Mouse (Mus musculus): ENCODE measurements around the gene C1rl.
"Not testable (repeated sequence)": the region's sequence is repeated elsewhere in the genome, so short reads cannot be mapped to it uniquely, and the experiment has no call there.

The C1rl gene

GRCm38 (mm10) chr6:124492842-124493561 is at the start of gene C1rl:
C1rl (plus strand) TSS chr6:124493113.
- peak; percentile 81 to 85 for DNase-seq (ENCODE audit: low spot score in 2 of 2)

- no peak for DNase-seq (ENCODE audit: low spot score in 2 of 2)
These were observed 49.6 kb upstream of the C1rl start for GRCm38 (mm10) chr6:124443338-124443737.

GRCm38 (mm10) chr6:124446024-124446423 is 46.9 kb upstream of the C1rl start:
- no peak for DNase-seq (ENCODE audit: low spot score in 2 of 2)

DNA sequence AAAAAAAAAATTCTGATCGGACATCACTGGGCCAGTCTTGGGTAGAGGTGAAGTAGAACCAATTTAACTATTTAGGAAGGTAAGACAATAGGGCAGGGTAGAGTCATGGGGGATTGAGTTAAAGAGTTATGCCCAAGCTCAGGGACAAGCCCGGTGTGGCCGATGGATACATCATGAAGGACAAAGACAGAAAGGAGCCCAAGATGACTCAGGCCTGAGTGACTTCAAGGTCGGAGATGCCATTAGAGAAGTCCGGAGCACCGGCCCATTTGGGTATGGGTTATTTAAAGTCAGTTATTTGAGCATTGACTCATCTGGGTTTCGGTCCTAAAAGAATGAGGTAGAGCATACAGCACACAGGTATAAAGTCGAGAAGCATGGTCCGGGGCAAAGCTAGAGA is 46.5 kb upstream of the C1rl start:
- no peak for DNase-seq (ENCODE audit: low spot score in 2 of 2)

DNA sequence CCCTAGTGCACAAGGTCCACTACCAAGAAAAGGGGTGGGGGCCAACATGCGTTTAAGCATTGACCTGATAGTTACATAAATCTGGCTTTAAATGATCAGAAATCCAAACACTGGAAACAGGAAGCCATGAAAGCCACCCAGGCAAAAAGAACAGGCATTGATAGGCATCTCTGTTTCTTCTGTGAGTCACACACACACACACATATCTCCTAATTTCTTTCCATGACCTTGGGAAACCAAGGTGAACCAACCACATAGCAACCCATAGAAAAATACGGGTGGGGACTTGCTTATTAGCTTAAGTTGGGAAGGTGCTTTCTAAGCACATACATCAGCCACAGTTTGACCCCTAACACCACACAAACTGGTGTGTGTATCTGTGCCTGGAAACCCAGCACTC is 45.6 kb upstream of the C1rl start:
- no peak for DNase-seq (ENCODE audit: low spot score in 2 of 2)

GRCm38 (mm10) chr6:124448186-124448852 is 44.6 kb upstream of the C1rl start:
- DNase-seq (ENCODE audit: low spot score in 2 of 2) = no peak

DNA sequence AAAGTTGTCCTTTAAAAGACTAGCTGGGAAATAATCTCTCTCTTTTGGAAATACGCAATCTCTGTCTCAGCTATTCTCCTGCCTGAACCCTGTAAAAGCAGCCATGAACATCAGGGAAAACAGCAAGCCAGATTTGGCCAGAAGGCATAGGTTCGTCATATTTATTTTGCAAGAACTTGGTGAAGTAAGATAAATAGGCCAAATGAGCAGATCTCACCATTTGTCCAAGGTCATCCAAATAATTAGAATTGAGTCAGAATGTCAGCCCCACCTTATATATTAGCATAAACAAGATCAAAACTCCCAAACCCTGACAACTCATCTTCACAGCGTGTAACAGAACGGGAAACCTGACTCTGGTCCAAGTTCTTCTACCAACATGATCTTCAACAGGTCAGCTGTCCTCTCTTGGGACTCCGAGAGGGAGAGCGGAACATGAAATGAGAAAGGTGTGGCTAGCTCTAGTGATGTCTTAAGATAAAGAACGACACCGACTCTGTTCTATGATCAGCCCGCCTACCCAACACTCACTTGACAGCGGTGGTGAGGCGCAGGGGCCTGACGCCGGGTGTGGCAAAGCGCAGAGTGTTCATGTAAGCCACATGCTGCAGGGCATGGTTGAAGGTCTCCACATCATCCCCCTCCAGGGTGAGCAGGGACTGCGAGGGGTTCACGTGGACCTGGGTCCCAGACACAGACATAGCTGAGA is 43.8 kb upstream of the C1rl start:
- DNase-seq (ENCODE audit: low spot score in 2 of 2) = no peak

DNA sequence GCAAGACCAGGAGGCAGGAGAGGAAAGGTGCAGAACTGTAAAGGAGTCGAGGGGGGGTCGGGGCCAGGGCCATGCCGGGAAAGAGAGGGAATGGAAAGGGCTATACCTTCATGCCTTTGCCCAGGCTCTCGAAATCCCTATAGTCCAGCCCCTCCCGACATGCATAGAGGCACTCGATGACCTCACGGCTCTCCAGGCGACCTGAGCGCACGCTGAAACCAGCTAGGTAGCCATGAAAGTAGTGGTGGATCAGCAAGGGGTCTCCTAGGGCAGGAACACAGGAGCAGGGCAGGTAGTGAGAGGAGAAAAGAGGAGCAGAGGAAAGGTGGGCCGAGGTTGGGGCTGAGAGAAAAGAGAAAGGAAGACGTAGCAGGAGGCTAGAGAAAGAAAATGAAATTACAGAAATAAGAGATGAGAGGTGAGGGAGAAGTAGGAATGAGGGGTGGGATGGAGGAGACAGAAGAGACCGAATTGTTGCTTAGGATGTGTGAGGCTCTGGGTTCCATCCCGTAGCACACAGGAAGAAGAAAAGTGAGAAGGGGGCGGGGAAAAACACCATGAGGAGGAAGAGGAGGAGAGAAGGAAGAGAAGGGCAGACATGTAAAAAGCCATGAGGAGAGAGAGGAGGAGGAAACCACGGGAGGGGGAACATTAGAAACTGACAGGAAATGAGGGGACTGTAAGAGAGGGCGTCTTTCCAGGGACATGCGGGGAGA is 43.1 kb upstream of the C1rl start:
- DNase-seq (ENCODE audit: low spot score in 2 of 2) = no peak

- no peak for DNase-seq (ENCODE audit: low spot score in 2 of 2)
These were observed 40.9 kb upstream of the C1rl start for GRCm38 (mm10) chr6:124451995-124452394.

DNA sequence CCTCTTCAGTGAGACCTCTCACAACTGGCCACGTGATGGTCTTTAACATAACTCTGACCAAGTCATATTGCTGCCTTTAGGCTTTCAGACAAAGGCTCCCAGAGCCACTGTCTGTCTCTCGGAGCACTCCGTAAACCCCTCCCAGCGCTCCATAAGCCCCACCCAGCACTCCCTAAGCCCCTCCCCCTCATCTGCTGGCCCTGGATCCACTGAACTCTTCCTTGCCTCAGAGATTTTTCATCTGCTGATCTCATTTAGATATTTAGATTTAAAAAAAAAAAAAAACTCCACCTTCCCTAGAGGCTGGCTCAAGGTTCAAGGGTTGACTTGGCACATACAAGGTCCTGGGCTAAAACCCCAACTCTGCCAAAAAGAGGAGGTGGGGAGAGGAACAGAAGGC is 39.2 kb upstream of the C1rl start:
- DNase-seq (ENCODE audit: low spot score in 2 of 2) = no peak

- DNase-seq (ENCODE audit: low spot score in 2 of 2) = no peak
These were observed 36.7 kb upstream of the C1rl start for GRCm38 (mm10) chr6:124456243-124456642.

GRCm38 (mm10) chr6:124457827-124458226 is 35.1 kb upstream of the C1rl start:
- DNase-seq (ENCODE audit: low spot score in 2 of 2) = no peak

DNA sequence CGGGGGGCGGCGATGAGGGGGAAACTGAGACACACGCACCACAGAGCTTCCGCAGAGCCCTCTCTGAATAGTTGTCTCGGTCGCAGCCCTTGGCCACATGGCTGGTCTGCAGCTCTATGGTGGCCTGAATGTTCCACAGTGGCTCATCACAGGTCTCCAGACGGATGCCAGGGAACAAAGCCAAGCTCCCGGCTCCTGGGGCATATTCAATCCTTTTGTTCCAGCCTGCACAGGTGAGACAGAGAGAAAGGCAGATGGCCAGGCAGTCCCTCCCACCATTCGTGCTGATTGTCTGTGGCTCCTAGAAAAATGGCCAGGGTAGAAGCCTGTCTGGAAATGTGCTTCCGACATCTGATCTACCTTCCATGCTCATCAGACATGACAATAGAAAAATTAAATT is 34.4 kb upstream of the C1rl start:
- DNase-seq (ENCODE audit: low spot score in 2 of 2) = no peak

DNA sequence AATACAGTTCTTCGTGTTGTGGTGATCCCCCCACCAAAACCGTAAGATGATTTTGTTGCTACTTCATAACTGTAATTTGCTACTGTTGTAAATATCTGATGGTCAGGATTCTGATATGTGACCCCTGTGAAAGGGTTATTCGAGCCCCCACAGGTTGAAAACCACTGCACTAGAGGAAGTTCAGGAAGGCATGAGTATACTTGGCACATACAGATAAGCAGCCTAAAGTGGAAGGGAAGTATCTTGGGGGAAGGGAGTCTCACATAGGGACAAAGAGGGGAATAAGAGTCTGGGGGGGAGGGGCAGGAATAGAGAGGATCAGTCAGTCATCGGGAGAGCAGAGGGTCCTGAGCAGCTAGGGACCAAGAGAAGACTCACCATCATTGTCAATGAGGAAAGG is 33.5 kb upstream of the C1rl start:
- no peak for DNase-seq (ENCODE audit: low spot score in 2 of 2)

- peak; percentile 29 to 39 for DNase-seq (ENCODE audit: low spot score in 2 of 2)
These were observed 29.0 kb upstream of the C1rl start for GRCm38 (mm10) chr6:124463881-124464291.

DNA sequence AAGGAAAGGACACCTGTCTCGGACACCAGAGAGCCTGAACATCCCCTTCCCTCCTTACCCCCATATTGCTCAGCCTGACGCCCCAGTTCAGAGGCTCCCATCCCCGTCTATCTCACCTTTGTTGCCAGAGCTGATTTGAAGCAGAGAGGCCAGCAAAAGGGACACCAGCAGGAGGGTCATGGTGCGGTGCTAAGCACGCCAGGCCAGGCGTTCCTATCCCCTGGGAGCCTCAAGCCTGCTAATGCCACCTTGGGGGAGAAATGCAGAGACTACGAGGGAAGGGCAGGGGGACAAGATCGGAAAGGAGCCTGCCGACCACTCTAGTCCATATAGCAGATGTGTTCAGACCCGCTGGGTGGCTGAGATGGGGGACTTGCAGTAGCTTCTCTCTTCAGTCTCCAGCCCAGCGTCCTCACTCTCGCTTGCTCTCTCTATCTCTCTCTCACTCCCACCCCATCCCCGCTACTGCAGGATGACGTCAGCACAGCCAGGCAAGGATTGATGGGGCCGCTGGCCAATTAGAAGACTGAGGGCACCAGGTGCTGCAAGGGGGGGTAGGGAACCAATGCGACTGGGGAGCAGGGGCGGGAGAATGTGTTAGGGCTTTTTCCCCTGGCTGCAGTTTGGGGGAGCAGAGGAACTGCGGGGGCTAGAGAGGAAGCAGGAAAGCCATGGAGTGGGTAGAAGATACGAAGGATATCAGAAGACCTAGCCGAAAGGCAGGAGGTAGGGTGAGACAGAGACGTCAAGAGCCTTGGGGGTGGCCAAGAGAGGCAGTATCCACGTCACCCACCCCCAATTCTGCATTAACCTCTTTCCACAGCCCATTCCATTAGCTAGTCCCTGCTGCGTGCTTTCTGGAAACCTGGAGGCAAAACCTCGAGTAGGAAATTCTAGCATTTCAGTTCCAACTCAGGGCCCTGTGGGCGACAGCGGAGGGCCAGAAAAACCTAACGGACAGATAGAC is 28.3 kb upstream of the C1rl start, which contains the start of gene Clstn3:
TSS of gene Clstn3 (minus strand) at position 490 of the 967 bp plus-strand sequence.
- peak; percentile 92 to 95 for DNase-seq (ENCODE audit: low spot score in 2 of 2)

- DNase-seq (ENCODE audit: low spot score in 2 of 2) = peak in 1 of 2 experiments; percentile 16
These were observed 27.6 kb upstream of the C1rl start for GRCm38 (mm10) chr6:124465299-124465698.

DNA sequence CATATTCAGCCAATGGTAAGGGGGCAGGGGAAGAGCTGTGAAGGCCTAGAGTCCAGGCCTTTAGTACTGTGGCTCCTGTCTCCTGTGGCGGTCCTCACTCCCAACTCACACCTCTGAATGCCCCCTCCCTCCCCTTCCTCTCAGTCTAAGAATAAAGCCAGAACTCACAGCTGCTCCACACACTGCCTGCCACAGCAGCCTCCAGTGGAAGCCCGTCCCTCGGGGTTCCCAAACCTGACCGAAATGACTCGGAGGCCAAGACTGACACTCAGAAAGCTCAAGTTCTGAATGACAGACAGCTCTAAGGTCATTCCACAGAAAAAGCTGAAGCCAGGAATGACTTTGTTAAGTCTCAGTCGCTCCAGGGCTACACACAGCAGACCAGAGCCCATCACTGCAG is 27.2 kb upstream of the C1rl start:
- DNase-seq (ENCODE audit: low spot score in 2 of 2) = no peak

GRCm38 (mm10) chr6:124471121-124471520 is 21.8 kb upstream of the C1rl start:
- DNase-seq (ENCODE audit: low spot score in 2 of 2) = no peak

- DNase-seq (ENCODE audit: low spot score in 2 of 2) = not testable (repeated sequence)
These were observed 20.9 kb upstream of the C1rl start for GRCm38 (mm10) chr6:124471783-124472638.

Measured in right cerebral cortex, adult 2 months (tissue).